Mouse (Mus musculus): ENCODE measurements around the gene Slamf7.

Slamf7 gene

DNA sequence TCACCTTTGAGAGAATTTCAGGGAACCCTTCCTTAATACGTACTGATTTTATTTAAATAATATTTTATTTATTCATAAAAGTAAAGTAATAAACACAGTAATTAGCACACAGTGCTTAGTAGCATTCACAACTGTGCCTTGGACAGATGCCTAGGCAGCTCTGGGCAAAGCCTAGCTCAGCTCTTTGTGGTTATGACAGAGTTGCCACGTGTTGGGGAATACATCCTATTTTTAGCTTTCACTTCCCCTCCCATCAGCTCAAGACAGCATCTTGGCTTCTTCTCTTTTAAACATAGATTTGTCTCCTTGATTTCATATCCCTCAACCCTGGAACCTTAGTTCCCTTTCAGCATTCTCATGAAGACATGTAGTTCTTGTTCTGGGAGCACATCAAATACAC is 21.4 kb downstream of the Slamf7 start:
- DNase-seq: no peak

DNA sequence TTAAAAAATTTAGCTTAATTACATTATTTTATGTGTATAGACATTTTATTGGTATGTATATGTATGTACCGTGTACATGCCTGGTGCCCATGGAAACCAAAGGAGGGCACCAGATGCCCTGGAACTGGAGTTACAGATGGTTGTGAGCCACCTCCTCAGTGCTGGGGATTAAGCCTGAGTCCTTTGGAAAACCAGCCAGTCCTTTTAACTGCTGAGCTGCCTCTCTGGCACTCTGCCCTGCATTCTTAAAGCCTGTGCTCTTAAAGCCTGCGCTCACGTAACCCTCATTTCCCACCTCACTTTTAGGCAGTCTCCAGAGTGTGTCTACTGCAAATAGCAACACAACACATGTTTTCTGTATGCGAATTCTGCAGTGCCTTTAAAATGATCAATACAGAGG is 21.9 kb downstream of the Slamf7 start:
- DNase-seq: no peak

DNA sequence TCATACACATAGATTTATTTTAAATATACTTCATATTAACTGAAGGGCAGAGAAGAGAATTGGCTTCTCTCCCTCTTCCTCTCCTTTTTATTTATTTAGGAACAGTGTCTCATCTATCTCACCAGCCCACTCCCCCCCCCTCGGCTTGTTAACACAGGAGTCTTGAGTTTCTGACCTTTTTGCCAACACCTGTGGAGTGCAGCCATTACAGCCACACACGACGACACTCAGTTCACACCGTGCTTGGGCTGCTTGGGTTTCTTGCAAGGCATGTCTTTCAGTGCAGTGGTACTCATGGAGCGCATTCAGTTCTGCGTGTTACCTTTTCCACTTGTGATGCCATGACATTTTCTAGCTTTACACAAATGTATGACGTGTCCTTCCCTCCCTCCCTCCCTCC is 22.8 kb downstream of the Slamf7 start:
- DNase-seq: no peak

DNA sequence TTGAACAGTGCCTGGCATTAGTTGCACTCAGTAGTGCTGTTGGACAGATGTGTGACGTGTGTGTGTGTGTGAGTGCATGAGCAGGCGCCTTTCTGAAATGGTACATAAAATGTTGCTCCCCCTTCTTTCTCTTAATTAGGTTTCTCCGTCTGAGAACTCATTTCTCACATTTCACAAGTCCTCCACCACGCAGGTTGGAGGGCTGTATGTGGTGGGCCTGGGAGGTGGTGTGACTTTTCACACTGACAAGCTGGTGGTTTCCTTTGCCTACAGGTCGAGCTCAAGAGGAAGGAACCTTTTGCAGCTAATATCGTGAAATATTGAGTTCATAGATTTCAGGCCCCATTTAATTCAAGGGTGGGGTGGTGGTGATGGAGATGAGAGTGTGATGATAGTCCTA is 23.7 kb downstream of the Slamf7 start:
- DNase-seq: no peak

DNA sequence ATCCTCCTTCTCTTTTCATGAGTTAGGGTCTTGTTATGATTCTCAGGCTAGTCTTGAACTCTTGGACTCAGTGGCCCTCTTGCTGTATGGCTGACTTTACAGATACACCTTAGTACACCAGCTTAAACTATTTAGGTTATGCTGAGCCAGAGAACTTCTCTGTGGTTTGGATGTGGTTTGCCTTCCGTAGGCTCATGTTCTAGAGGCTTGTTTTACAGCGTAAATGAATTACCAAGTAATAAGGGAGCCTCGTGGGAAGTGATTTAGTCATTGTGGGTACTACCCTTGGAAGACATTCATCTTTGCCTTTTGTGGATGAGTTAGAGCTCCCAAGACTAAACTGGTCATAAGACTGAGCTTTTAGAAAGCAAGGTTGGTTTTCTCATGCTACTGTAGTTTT is 25.0 kb downstream of the Slamf7 start:
- DNase-seq: no peak

DNA sequence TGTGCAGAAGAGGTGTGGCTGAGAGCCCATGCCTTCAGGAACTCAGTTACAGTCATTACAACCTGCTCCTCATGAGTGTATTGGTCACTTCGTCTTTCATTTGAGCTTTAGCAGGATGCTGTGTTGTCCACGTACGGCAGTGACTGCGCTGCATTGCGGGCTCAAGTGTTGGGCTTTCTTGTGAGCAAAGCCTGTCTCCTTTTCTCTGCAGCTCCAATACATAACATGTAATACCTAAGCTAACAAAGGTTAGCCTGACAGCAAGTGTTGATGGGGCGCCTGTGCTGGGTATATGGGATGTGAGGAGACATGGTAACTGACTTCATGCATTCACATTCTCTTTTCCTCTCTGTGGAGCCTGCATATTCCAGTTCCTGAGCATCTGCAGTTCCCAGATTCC is 32.7 kb downstream of the Slamf7 start:
- no peak for DNase-seq

DNA sequence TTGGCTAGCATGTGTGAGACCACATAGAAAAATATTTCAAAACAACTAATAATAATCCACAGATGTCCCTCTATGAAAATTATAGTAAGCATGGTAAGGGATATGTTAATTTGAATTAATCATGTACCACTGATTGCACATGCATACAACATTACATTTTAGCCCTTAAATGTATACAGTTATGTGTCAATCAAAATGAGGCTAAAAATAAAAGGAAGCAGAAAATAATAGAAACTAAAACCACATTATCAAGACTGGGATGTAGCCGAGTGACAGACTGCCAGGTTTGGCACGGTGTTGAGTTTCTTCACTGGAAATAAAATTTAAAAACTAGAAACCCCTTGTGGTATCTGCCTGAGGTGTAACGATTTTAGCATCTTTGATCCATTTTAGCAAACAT is 33.2 kb downstream of the Slamf7 start:
- DNase-seq: no peak

DNA sequence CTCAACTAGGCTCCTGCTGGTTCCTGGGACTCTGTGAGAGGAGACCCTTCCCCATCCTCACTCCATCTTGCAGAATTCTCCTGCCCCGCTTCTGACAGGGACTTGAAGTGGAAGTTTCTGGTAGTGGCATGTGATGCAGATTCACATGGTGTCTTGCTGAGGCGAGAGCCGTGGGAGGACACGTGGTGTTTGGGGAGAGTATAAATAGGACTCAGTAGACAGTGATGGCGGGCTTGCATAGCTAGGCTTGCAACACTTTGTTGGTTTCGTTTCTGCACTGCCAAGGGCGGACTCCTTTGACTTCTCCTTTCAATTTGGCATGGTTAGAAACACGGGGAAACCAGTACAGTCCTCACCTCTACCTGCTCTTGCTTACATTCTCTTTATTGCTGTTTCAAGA is 33.8 kb downstream of the Slamf7 start:
- no peak for DNase-seq

DNA sequence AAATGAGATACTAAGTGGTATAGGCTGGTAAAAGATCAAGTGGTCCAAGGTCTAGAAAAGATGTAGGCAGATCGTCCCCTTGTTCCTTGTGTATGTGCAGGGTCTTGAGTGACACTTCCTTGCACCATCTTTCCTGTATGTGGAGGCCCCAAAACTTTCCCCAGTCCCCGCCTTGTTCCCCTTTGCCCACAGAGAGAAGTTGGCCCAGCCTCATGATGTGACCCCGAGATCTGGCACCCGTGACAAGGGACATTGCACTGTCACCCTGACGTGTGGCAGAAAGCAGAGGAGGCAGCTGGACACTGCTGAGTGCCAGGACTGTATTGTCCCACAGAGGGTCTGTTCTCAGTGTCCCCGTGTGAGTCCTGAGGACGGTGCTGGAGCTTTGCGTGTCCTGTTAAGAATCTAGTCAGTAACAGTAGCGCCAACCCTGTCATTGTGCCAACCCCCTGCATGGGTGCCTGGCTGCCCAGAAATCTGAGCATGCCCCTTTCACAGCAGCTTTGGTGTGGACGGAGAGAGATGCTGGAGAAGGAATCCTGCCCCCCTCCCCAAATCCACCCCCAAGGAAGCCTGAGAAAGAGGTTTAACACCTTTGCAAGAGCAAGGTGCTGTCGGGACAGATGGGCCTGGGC is 35.8 kb downstream of the Slamf7 start:
- no peak for DNase-seq

DNA sequence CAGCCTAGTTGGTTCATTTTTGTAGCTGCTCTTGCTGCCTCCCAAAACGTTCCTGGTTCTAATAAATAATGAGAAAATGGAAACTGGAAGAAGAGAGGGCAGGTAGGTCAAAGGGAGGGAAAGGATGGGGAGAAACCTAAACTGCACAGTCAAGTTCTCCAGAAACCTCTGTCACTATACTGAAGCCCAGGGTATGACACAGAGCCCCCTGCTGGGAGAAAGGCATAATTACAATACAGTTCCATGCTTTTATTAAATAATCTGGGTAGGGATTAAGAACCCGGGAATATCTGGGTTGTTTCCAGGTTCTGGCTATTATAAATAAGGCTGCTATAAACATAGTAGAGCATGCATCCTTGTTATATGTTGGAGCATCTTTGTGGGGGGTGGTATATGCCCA is 38.9 kb downstream of the Slamf7 start:
- no peak for DNase-seq

DNA sequence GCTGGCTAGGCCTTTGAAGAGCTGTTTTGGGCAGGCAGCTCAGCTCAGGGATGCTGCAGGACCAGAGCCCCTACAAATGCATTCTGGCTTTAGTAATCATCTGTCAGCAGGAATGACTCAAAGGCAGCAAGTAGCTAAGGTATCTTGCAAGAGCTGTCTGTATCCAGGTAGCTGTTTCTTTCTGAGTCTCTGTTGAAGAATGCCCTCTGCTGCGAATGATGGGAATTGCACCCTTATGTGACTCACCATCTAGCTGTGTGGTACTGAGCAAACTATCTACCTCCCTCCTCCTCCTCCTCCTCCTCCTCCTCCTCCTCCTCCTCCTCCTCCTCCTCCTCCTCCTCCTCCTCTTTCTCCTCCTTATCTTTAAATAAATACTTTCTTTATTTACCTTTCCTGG is 42.1 kb downstream of the Slamf7 start:
- DNase-seq: no peak

DNA sequence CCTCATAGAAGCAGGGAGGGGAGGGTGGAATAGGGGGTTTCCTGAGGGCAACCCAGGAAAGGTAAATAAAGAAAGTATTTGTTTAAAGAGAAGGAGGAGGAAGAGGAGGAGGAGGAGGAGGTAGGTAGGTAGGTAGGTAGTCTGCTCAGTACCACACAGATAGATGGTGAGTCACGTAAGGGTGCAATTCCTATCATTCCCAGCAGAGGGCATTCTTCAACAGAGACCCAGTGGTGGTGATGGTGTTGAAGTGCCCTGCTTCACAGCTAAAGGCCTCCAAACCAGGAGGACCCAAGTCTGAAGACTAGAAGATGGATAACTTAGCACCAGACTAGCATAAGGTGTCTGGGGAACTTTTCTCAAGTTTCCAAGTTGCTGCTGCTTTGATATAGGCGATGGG is 42.8 kb downstream of the Slamf7 start:
- DNase-seq: no peak

DNA sequence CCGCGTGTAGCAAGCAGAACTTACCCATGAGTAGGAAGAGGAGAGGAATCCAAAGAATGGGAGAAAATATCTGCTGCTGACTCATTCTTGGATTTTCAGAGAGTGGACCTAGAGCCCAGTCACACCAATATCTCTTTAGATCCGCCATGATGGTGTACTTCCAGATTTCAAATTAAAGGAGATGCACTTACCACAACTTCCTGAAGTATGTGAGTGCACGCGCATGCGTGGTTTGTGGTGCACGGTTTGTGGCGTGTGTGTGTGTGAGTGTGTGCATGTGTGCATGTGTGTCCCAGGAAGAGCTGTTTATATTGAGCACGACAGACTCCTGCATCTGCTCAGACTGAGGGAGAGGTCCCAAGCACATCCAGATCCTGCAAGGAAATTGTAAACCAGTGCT is 45.7 kb downstream of the Slamf7 start, which contains the start of gene Ly9:
Ly9 (minus strand) TSS at position 235 of the 400 bp plus-strand sequence.
- no peak for DNase-seq

DNA sequence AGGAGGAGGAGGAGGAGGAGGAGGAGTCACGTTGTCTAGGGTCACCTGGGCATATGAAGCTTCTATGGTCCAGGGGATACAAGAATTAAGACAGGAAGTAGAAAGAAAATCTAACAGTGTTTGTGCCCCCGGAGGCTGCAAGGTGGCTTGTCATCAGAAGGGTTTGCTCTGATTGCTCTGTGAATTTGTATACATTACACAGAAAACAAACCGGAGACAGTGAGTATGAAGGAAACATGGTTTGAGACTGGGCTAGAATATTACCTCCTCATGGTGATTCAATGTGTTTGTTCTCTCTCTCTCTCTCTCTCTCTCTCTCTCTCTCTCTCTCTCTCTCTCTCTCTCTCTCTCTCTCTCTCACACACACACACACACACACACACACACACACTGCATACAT is 46.2 kb downstream of the Slamf7 start:
- no peak for DNase-seq

DNA sequence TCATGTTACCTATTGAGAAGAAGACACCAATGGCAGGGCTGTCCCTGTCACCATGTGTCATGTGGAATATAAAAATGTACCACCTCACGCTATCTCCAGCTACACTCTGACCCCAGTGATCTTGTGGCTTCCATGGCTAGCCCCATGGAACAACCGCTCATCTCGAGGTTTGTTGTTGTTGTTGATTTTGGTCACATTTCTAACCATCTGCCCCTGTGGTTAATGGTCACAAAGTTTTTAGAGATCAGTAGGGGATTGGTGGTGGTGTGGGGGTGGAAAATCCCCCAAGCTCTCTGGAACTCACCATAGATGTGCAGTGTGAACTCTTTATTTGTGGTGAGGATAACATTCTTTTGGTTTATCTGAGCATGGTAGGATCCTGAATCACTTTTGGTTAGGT is 48.1 kb downstream of the Slamf7 start:
- DNase-seq: no peak

DNA sequence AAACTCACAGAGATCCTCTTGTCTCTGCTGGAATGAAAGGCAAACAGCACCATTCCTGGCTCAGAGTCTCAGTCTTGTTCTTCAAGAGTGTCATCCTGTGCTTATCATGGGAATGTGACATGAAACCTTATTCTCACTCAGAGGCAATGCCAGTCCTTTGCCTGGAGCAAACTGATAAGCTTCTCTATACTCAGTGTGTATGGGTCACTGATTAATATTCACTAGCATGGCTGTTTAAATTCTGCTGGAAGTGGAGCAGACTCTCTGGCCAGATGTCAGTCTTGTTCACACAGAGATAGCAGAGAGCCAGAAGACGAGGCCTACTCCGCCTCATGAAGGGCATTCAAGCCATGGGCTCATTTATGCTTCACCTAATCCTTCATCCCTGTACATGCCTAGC is 68.3 kb downstream of the Slamf7 start:
- DNase-seq: no peak
